Mouse (Mus musculus): Measurements from ENCODE around the gene Arap2. TPM values are rescaled to one million over a fixed set of nuclear protein-coding genes. Genes with fewer than 3 reads are reported as not detected.
A peak's percentile ranks its signal among the peaks of the same experiment; 100 is the strongest.
"Not testable (repeated sequence)": the region's sequence is repeated elsewhere in the genome, so short reads cannot be mapped to it uniquely, and the experiment has no call there.

The Arap2 gene
- polyA plus RNA-seq, 1 experiment from 2014 or later: 11.9 TPM

DNA sequence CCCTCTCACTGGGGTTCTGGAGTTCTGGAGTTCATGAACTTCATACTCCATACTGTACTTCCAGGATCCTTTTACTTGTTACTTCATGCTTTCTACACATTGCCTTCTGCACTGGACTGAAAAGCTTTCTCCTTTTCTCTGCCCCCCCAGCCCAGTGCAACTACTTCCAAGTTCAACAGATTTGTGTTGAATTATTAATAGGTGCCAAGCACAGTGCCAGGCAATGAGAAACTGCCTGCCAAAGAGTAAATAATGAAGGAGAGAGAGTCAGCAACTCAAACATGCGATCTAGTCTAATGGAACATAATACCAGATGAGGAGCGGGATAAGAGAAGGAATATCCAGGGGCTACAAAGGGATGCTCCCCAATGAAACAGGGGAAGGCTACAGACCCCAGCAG lies 17.8 kb downstream of the Arap2 start:
- H3K27ac ChIP-seq (ENCODE audit: low read depth, low read length): no peak overlapping the region
- no peaks in the 10 kb centered on the region for H3K27me3 ChIP-seq (replicated peaks; ENCODE audit: control insufficient read depth, insufficient read depth, low read length)
- no peak overlapping the region for H3K4me3 ChIP-seq (ENCODE audit: low read depth, low read length)
- no peak overlapping the region for H3K9ac ChIP-seq (ENCODE audit: low read depth, low read length)
- ATAC-seq: no peak
- H3K36me3 ChIP-seq (ENCODE audit: control insufficient read depth, insufficient read depth): no peaks in the 10 kb centered on the region
- H3K9me3 ChIP-seq (ENCODE audit: control insufficient read depth): no peaks in the 10 kb centered on the region
- WGBS: 92% methylated on average over 2 of the region's 2 CpGs
- 0 out of 2 replicates have a peak, but pooled peaks cover 3% of the 10 kb centered on the region for H3K4me1 ChIP-seq (replicated peaks; ENCODE audit: control insufficient read depth, insufficient read depth, low read length)
- no peak for TF ChIP-seq CTCF (IDR thresholded peaks at IDR 0.05; ENCODE audit: low read depth)
- H3K4me2 ChIP-seq (replicated peaks; ENCODE audit: low read depth): no peak overlapping the region

DNA sequence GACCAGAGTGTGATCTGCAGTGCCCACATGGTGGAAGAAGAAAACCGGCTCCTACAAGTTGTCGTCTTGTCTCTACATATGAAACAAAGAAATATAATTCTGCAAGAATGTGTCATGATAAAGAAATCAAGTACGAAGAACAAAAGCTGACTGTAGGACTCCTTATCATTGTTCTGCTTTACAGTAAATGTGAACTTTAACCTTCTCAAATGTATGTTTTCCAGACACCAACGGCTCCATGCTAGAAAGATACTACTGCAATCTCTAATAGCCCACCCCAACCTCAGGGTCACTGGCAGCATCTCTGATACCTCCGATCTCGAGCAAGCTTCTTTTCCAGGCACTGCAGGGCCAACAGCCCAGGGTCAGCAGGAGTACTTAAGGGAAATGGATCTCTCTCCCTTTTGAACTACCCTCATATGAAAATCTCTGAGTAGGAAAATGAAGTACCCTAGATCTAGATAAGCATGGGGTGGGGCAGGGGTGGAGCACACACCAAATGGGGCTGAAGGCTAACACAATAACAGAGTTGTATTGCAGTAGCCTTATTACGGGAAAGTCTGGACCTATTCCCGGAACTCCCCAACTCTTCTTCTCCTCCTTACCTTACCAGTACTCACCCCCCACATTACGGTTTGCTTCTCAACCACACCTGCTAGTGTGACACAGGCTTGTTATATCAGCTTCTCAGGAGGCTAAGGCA lies 22.6 kb downstream of the Arap2 start:
- Histone ChIP-seq H3K9ac (ENCODE audit: low read depth, low read length) (no peak overlapping the region), H3K4me3 (ENCODE audit: low read depth, low read length) (no peak overlapping the region), H3K4me2 (replicated peaks; ENCODE audit: low read depth) (peak overlapping the region; percentile 43), H3K9me3 (ENCODE audit: control insufficient read depth) (no peaks in the 10 kb centered on the region), H3K36me3 (ENCODE audit: control insufficient read depth, insufficient read depth) (no peaks in the 10 kb centered on the region), H3K27ac (ENCODE audit: low read depth, low read length) (no peak overlapping the region; the same call in none of the 2 replicates), H3K4me1 (replicated peaks; ENCODE audit: control insufficient read depth, insufficient read depth, low read length) (0 out of 2 replicates have a peak, but pooled peaks cover 3% of the 10 kb centered on the region), H3K27me3 (replicated peaks; ENCODE audit: control insufficient read depth, insufficient read depth, low read length) (no peaks in the 10 kb centered on the region)
- WGBS: 45% methylated on average over 9 of the region's 9 CpGs
- peak; percentile 86 for ATAC-seq
- no peak for TF ChIP-seq CTCF (IDR thresholded peaks at IDR 0.05; ENCODE audit: low read depth)

DNA sequence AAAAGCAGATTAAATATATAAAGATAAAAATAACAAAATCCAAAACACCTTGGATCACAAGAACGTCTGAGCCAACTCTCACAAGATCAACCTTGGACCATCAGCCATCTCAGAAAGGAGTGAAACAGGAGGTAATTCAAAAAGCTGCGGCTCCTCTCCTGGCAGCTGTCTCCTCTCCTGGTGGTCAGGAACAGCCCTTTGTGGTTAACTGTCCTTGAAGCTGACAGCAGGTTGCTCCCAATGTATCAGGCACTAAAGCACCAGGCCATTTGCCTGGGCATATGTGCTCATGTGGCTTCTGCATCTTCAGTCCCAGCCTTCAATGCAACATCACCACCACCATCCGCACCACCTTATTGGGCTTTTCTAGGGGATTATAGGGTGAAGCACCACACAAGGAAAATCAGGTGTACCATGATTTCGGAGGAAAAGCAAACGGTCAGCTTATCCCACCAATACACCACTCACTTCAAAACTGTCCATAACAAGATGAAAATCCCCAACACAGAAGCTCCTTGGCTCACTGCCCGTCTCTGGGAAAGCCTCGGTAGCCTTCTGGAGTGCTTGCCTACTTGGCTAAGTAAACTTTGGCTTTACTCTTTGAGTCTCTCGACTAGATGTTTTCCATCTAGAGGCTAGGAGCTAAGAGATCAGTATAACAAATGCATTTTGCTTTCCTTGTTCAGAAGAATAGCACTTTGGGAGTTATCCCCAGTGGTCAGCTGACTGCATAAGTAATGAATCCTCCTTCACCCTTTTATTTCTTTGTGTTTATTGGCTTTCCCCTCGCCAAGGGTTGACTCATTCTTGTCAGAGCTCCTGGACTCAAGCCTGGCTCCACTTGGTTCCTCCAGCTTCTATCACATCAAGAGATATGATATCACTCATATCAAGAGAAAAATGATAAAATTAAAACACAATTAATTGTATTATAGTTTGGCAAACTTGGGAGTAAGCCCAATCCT lies 26.2 kb downstream of the Arap2 start:
- Histone ChIP-seq H3K9ac (ENCODE audit: low read depth, low read length) (no peak overlapping the region), H3K4me3 (ENCODE audit: low read depth, low read length) (no peak overlapping the region), H3K4me1 (replicated peaks; ENCODE audit: control insufficient read depth, insufficient read depth, low read length) (0 out of 2 replicates have a peak, but pooled peaks cover 3% of the 10 kb centered on the region), H3K27ac (ENCODE audit: low read depth, low read length) (no peak overlapping the region), H3K4me2 (replicated peaks; ENCODE audit: low read depth) (no peak overlapping the region), H3K27me3 (replicated peaks; ENCODE audit: control insufficient read depth, insufficient read depth, low read length) (no peaks in the 10 kb centered on the region), H3K9me3 (ENCODE audit: control insufficient read depth) (no peaks in the 10 kb centered on the region), H3K36me3 (ENCODE audit: control insufficient read depth, insufficient read depth) (no peaks in the 10 kb centered on the region)
- 76% methylated on average over 9 of the region's 9 CpGs for WGBS
- TF ChIP-seq CTCF (IDR thresholded peaks at IDR 0.05; ENCODE audit: low read depth): no peak
- no peak for ATAC-seq

DNA sequence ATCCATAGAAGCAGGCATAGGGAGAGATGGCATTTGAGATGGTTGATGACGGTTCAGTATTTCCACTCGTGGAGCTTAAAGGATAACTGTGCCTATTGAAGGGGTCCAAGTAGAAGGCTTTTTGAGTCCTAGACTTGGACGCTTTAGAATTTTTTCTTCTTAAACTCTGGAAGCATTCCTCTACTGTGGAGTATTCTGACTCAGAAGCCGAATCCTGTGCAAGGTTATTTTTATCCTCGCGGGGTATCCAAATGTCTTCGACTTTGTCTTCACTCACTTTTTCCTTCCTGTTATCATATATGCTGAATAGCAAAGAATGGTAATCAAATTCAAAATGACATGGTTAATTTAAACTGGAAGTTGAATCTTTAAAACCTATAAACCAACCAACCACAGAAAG lies 35.4 kb downstream of the Arap2 start:
- not testable (repeated sequence) for H3K4me1 ChIP-seq (replicated peaks; ENCODE audit: control insufficient read depth, insufficient read depth, low read length); H3K9ac ChIP-seq (ENCODE audit: low read depth, low read length); H3K36me3 ChIP-seq (ENCODE audit: control insufficient read depth, insufficient read depth); H3K27me3 ChIP-seq (replicated peaks; ENCODE audit: control insufficient read depth, insufficient read depth, low read length); H3K9me3 ChIP-seq (ENCODE audit: control insufficient read depth); ATAC-seq; H3K27ac ChIP-seq (ENCODE audit: low read depth, low read length); H3K4me2 ChIP-seq (replicated peaks; ENCODE audit: low read depth); H3K4me3 ChIP-seq (ENCODE audit: low read depth, low read length)
- 92% methylated on average over 7 of the region's 7 CpGs for WGBS

DNA sequence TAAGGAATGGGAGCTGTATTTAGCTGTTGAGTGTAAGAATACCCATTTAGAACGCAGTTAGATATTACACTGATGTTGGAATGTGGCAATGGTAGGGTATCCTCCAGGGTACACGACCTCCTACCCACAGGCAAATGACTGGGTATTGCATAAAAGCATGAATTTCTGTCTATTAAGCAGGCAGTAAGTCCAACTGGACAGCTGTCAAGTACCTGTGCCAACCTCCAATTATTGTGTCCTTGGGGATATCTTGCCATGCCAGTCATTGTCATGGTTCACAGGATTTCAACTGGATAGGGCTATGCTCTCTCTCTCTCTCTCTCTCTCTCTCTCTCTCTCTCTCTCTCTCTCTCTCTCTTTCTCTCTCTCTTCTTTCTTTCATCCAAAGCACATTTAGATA lies 40.4 kb downstream of the Arap2 start:
- Histone ChIP-seq H3K4me3 (ENCODE audit: low read depth, low read length) (no peak overlapping the region), H3K4me2 (replicated peaks; ENCODE audit: low read depth) (no peak overlapping the region), H3K9me3 (ENCODE audit: control insufficient read depth) (no peaks in the 10 kb centered on the region), H3K4me1 (replicated peaks; ENCODE audit: control insufficient read depth, insufficient read depth, low read length) (no peaks in the 10 kb centered on the region), H3K27ac (ENCODE audit: low read depth, low read length) (no peak overlapping the region), H3K36me3 (ENCODE audit: control insufficient read depth, insufficient read depth) (no peaks in the 10 kb centered on the region), H3K27me3 (replicated peaks; ENCODE audit: control insufficient read depth, insufficient read depth, low read length) (no peaks in the 10 kb centered on the region), H3K9ac (ENCODE audit: low read depth, low read length) (no peak overlapping the region)
- ATAC-seq: no peak
- TF ChIP-seq CTCF (IDR thresholded peaks at IDR 0.05; ENCODE audit: low read depth): no peak
- WGBS: 80% methylated on average over 2 of the region's 2 CpGs
